Mouse (Mus musculus) kidney, embryonic 15.5 days (tissue): ENCODE results near the gene Gpat3. TPM values are rescaled to one million over a fixed set of nuclear protein-coding genes. Genes with fewer than 3 reads are reported as not detected.

Source experiments
- ATAC-seq: fragments of 200-750 bp; cut with Nextera tagmentation; replicated peaks from 2 replicates; pipeline ENCODE4 v1.8.0; 2017; ENCODE audit warnings: moderate TSS enrichment; ENCODE audit not compliant: low FRiP score
- H3K27ac ChIP-seq: fragments of 300-500 bp; sonication (generic); 2 replicates; pipeline ENCODE4 v1.5.1; 2015; ENCODE audit warnings: mild to moderate bottlenecking, inconsistent platforms
- H3K27me3 ChIP-seq: fragments of 300-500 bp; sonication (generic); 2 replicates; pipeline ENCODE4 v1.6.1; 2015; ENCODE audit warnings: inconsistent platforms
- H3K36me3 ChIP-seq: fragments of 300-500 bp; sonication (generic); 2 replicates; pipeline ENCODE4 v1.6.1; 2015; ENCODE audit warnings: inconsistent platforms
- H3K4me1 ChIP-seq: fragments of 300-500 bp; sonication (generic); 2 replicates; pipeline ENCODE4 v1.6.1; 2015; ENCODE audit warnings: inconsistent platforms
- H3K4me2 ChIP-seq: fragments of 300-500 bp; sonication (generic); 2 replicates; pipeline ENCODE4 v1.6.1; 2015; ENCODE audit warnings: moderate library complexity, mild to moderate bottlenecking, inconsistent platforms
- H3K4me3 ChIP-seq: fragments of 300-500 bp; sonication (generic); replicated peaks from 2 replicates; pipeline ENCODE4 v1.5.1; 2015; ENCODE audit warnings: mild to moderate bottlenecking, inconsistent platforms
- H3K9ac ChIP-seq: fragments of 300-500 bp; sonication (generic); 2 replicates; pipeline ENCODE4 v1.6.1; 2015; ENCODE audit warnings: mild to moderate bottlenecking, inconsistent platforms
- H3K9me3 ChIP-seq: fragments of 300-500 bp; sonication (generic); replicated peaks from 2 replicates; pipeline ENCODE4 v1.6.1; 2016; ENCODE audit warnings: inconsistent platforms
- WGBS: fragments of 180-500 bp; shearing (Covaris S2); methylation state at CpG from one replicate; pipeline ENCODE4 v1.1.7; 2015; ENCODE audit warnings: mixed read lengths; 5-methylcytosine and 5-hydroxymethylcytosine counted together
- polyA plus RNA-seq: library from polyadenylated mRNA; unstranded; fragments of >200 nt; fragmentation: Nextera tagmentation; extraction: Ambion mirVana; gene quantifications from 2 replicates; pipeline ENCODE4 v1.2.1, GENCODE M21; 2015

Gene Gpat3
- 1.1 and 1.7 TPM in 2 replicates for polyA plus RNA-seq

GRCm38 (mm10) chr5:100845485-100845847, at the start of gene Gpat3:
Gene Gpat3, plus strand, starts transcription at chr5:100845713.
- Histone ChIP-seq H3K9me3 (peaks cover 9% of the 10 kb centered on the region), H3K4me2 (peak within 1 kb of the TSS; percentile 98), H3K9ac (peak within 1 kb of the TSS; percentile 46), H3K27me3 (peaks cover 52% of the 10 kb centered on the region), H3K4me1 (peaks cover 18% of the 10 kb centered on the region), H3K4me3 (peak within 1 kb of the TSS; percentile 62), H3K36me3 (no peaks in the 10 kb centered on the region), H3K27ac (no peak within 1 kb of the TSS)
- under 1% methylated on average over 16 of the region's 16 CpGs for WGBS
- peak; percentile 69; the same call in 1 of the 2 replicates for ATAC-seq

- Histone ChIP-seq H3K9me3 (no peaks in the 10 kb centered on the region), H3K4me2 (peak within 1 kb of the TSS; percentile 91), H3K4me1 (peaks cover 10% of the 10 kb centered on the region), H3K36me3 (peaks cover 52% of the 10 kb centered on the region), H3K9ac (peak within 1 kb of the TSS; percentile 75), H3K27ac (no peak within 1 kb of the TSS), H3K4me3 (peak within 1 kb of the TSS; percentile 88), H3K27me3 (no peaks in the 10 kb centered on the region)
- under 1% methylated on average over 64 of the region's 67 CpGs for WGBS
- ATAC-seq, result peak; percentile 97
Observed at GRCm38 (mm10) chr5:100798165-100798860, 47.2 kb upstream of the Gpat3 start, which contains the start of the genes Helq and Mrps18c. Gene Helq, minus strand, starts transcription at chr5:100798598. Gene Mrps18c, plus strand, starts transcription at chr5:100798627.

GRCm38 (mm10) chr5:100818341-100818740, 27.2 kb upstream of the Gpat3 start:
- WGBS, result 73% methylated on average over 4 of the region's 4 CpGs
- Histone ChIP-seq H3K4me2 (no peak overlapping the region), H3K9ac (no peak overlapping the region), H3K4me1 (0 out of 2 replicates have a peak, but pooled peaks cover 3% of the 10 kb centered on the region), H3K27ac (no peak overlapping the region), H3K4me3 (no peak overlapping the region), H3K36me3 (peaks cover 34% of the 10 kb centered on the region), H3K27me3 (no peaks in the 10 kb centered on the region), H3K9me3 (no peaks in the 10 kb centered on the region)
- ATAC-seq, result no peak

DNA sequence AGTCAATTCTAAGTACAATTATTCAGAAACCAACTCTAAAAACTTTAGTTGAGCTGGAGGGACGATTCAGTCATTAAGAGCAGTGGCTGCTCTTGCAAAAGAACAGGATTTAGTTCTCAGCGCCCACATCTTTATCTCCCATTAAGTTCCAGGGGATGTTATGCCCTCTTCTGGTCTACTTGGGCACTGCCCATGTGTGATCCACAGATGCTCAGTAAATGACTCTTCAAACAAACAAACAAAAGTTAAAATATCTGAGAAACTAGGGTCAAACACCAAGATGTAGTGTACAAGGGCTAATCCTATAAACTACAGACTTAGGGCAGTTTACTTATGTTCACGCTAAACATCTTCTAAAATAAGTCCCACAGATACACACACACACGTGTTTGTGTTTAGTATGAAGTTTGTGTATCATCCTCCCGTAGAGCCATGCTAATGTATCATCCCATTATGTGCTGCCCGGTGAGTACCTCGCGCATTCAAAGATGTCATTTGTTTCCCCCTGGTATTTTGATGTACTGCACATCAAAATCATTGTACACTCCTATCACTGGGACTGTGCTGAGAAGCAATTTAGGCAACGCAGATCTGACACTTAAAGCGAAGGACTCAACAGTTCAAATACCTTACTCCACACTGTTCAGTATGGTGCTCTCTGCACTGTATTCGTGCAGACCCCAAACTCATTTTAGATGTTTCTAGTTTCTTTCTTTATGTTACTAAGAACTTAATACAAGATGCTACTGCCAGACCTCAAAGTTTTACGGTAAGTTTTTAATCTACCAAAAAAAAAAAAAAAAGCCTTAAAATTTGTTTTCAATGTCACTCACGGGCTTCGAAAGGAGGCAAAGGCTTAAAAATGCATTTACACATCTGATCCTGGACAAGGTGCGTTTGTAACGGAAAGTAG, 25.7 kb upstream of the Gpat3 start:
- Histone ChIP-seq H3K36me3 (peaks cover 21% of the 10 kb centered on the region), H3K9ac (peak overlapping the region; percentile 89), H3K27ac (peak overlapping the region; percentile 84), H3K4me3 (peak overlapping the region; percentile 67), H3K4me1 (0 out of 2 replicates have a peak, but pooled peaks cover 3% of the 10 kb centered on the region), H3K9me3 (no peaks in the 10 kb centered on the region), H3K27me3 (no peaks in the 10 kb centered on the region), H3K4me2 (peak overlapping the region; percentile 84)
- WGBS, result 32% methylated on average over 16 of the region's 16 CpGs
- no peak for ATAC-seq

GRCm38 (mm10) chr5:100820483-100821184, 24.9 kb upstream of the Gpat3 start, which contains the start of gene Abraxas1:
Gene Abraxas1, minus strand, starts transcription at chr5:100820965.
- ATAC-seq, result peak; percentile 97
- under 1% methylated on average over 63 of the region's 63 CpGs for WGBS
- H3K4me1 ChIP-seq, result 0 out of 2 replicates have a peak, but pooled peaks cover 3% of the 10 kb centered on the region
- H3K4me2 ChIP-seq, result peak within 1 kb of the TSS; percentile 84
- peaks cover 17% of the 10 kb centered on the region for H3K36me3 ChIP-seq
- H3K9me3 ChIP-seq, result no peaks in the 10 kb centered on the region
- peak within 1 kb of the TSS; percentile 89 for H3K9ac ChIP-seq
- H3K4me3 ChIP-seq, result peak within 1 kb of the TSS; percentile 67
- peak within 1 kb of the TSS; percentile 84 for H3K27ac ChIP-seq
- no peaks in the 10 kb centered on the region for H3K27me3 ChIP-seq

DNA sequence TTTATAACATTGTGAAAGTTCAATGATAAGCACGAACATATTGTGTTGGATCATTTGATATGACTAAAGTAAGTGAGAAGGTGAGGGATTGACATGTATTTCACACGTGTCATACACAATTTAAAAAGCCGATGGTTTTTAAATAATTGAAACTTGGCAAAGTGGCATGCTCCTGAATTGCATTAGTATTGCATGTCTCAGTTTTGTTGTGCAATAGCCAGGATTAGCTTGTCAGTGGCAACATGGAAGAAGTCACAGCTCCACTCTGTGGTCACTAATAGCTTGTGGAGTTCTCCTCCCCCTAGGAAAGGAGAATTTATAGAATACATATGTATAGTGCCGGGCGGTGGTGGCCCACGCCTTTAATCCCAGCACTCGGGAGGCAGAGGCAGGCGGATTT, 24.1 kb upstream of the Gpat3 start:
- WGBS, result 81% methylated on average over 8 of the region's 8 CpGs
- H3K4me3 ChIP-seq, result peak overlapping the region; percentile 67
- no peaks in the 10 kb centered on the region for H3K9me3 ChIP-seq
- peaks cover 12% of the 10 kb centered on the region for H3K36me3 ChIP-seq
- H3K27ac ChIP-seq, result no peak overlapping the region
- 0 out of 2 replicates have a peak, but pooled peaks cover 3% of the 10 kb centered on the region for H3K4me1 ChIP-seq
- H3K27me3 ChIP-seq, result no peaks in the 10 kb centered on the region
- H3K4me2 ChIP-seq, result peak overlapping the region; percentile 84
- no peak overlapping the region for H3K9ac ChIP-seq
- ATAC-seq, result no peak

GRCm38 (mm10) chr5:100822826-100823225, 22.7 kb upstream of the Gpat3 start:
- ATAC-seq, result no peak
- no peak overlapping the region for H3K27ac ChIP-seq
- H3K9me3 ChIP-seq, result no peaks in the 10 kb centered on the region
- WGBS, result 78% methylated on average over 7 of the region's 7 CpGs
- H3K4me2 ChIP-seq, result no peak overlapping the region
- 0 out of 2 replicates have a peak, but pooled peaks cover 3% of the 10 kb centered on the region for H3K4me1 ChIP-seq
- no peaks in the 10 kb centered on the region for H3K36me3 ChIP-seq
- no peak overlapping the region for H3K9ac ChIP-seq
- H3K27me3 ChIP-seq, result no peaks in the 10 kb centered on the region
- H3K4me3 ChIP-seq, result no peak overlapping the region

DNA sequence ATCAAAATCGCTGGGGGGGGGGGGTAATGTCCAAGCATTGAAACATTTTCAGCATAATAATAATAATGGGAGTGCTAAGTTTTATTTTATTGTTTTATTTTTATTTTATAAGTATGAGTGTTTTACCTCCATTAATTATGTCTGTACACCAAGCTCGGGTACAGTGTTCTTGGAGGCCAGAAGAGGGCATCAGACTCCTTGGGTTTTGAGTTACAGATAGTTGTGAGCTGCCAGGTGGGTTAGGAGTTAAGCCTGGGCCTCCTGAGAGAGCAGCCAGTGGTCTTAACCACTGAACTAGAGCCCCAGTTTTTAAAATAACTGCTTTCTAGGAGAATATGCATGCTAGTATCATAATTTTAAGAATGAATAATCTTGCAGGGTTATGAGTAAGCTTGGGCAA, 19.5 kb upstream of the Gpat3 start:
- H3K27ac ChIP-seq, result no peak overlapping the region
- H3K4me2 ChIP-seq, result no peak overlapping the region
- no peaks in the 10 kb centered on the region for H3K9me3 ChIP-seq
- H3K4me1 ChIP-seq, result no peaks in the 10 kb centered on the region
- no peaks in the 10 kb centered on the region for H3K27me3 ChIP-seq
- ATAC-seq, result no peak
- H3K9ac ChIP-seq, result no peak overlapping the region
- WGBS, result 24% methylated on average over 2 of the region's 2 CpGs
- no peak overlapping the region for H3K4me3 ChIP-seq
- no peaks in the 10 kb centered on the region for H3K36me3 ChIP-seq

DNA sequence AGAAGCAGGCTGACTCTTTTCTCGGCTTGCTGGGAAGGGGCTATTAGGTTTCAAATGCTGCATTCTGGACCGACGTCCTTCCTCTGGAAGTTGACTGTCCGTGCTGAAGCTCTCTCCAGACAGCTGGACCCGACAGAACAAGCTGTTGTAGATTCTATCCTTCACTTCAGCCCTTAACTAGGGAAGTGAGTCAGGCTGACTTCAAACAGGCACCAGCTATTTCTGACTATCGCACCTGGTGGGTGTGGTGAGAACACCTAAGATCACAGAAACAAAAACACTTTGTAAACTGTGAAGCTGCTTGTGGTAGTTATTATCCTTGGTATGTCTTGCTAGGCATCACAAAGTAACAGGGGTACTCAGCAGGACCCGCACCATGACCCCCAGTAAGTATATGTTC, 19.0 kb upstream of the Gpat3 start:
- Histone ChIP-seq H3K27ac (no peak overlapping the region), H3K9me3 (no peaks in the 10 kb centered on the region), H3K36me3 (no peaks in the 10 kb centered on the region), H3K9ac (no peak overlapping the region), H3K27me3 (no peaks in the 10 kb centered on the region), H3K4me3 (no peak overlapping the region), H3K4me1 (no peaks in the 10 kb centered on the region), H3K4me2 (no peak overlapping the region)
- ATAC-seq, result no peak
- 43% methylated on average over 7 of the region's 7 CpGs for WGBS

DNA sequence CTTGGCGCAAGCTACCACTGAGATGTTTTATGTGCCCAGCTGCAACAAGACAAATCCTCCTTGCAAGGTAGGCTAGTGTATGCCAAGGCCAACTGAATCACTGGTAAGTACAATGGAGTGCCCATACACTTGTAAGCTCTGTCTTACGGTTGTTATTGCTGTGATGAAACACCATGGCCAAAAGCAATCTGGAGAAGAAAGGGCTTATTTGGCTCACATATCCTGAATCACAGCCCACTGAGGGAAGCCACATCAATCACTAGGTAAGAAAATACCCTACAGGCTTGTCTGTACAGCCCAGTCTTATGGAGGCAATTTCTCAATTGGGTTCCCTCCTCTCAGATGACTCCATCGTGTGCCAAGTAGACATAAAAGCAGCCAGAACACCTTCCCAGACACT, 16.8 kb upstream of the Gpat3 start:
- Histone ChIP-seq H3K4me3 (no peak overlapping the region), H3K27me3 (no peaks in the 10 kb centered on the region), H3K9ac (no peak overlapping the region), H3K36me3 (no peaks in the 10 kb centered on the region), H3K27ac (no peak overlapping the region), H3K9me3 (no peaks in the 10 kb centered on the region), H3K4me2 (no peak overlapping the region), H3K4me1 (no peaks in the 10 kb centered on the region)
- 71% methylated on average over 3 of the region's 3 CpGs for WGBS
- ATAC-seq, result no peak

- no peak overlapping the region for H3K4me3 ChIP-seq
- WGBS, result 90% methylated on average over 3 of the region's 3 CpGs
- no peak for ATAC-seq
- no peak overlapping the region for H3K9ac ChIP-seq
- no peaks in the 10 kb centered on the region for H3K4me1 ChIP-seq
- no peak overlapping the region for H3K27ac ChIP-seq
- no peaks in the 10 kb centered on the region for H3K9me3 ChIP-seq
- H3K27me3 ChIP-seq, result no peaks in the 10 kb centered on the region
- no peaks in the 10 kb centered on the region for H3K36me3 ChIP-seq
- no peak overlapping the region for H3K4me2 ChIP-seq
Observed at GRCm38 (mm10) chr5:100832680-100833079, 12.8 kb upstream of the Gpat3 start.
